Mouse (Mus musculus): Measurements from ENCODE around the gene 1700123O20Rik. TPM values are rescaled to one million over a fixed set of nuclear protein-coding genes. Genes with fewer than 3 reads are reported as not detected.

1700123O20Rik gene
- polyA plus RNA-seq, 1 experiment: not detected

DNA sequence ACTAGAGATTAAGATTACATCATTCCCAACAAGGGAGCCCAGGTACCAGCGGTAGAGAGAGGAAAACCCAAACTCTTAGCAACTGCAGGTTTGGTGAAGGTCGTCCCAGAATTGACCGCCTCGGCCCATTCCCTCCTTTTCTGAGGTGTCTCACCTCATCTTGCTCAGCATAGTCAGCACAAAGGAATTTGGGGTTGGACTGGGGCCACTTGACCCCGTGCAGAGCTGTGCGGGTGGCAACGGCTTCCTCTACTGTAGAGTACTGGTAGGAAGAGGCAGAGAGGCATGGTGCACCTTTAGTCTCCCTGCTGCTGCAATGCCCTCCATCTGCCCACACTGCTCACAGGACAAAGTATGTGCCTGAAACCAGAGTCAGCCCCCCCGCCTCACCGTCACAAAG, 41.7 kb upstream of the 1700123O20Rik start:
- Histone ChIP-seq H3K4me1 (ENCODE audit: control insufficient read depth, insufficient read depth, low read length) (peaks cover 10% of the 10 kb centered on the region), H3K27ac (ENCODE audit: insufficient read depth, low read depth, low read length) (no peak overlapping the region), H3K4me3 (ENCODE audit: insufficient read depth, low read depth, low read length) (no peak overlapping the region)
- no peak for TF ChIP-seq POLR2A (IDR thresholded peaks at IDR 0.05; ENCODE audit: insufficient read depth, low read depth, low read length)
- no peak for TF ChIP-seq CTCF (IDR thresholded peaks at IDR 0.05; ENCODE audit: insufficient read depth, low read depth, low read length)
- 93% methylated on average over 9 of the region's 9 CpGs for WGBS

DNA sequence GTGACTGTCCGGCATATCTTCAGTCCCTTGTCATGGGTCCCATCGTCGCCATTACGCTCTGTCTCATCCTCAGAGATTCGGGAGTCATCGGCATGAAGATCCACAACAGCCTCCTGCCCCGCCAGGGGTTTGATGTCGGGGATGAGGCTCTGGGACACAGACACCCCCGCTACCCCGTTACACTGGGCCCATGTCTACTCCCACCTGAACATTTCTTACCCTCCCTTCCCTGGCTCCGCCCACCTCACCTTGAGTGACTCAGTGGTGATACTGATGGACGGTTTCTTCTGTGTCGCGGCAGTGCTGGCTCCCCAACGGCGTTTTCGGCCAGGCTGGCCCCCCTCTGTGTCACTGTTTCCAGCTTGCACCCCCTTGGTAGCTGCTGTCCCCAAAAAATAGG, 39.6 kb upstream of the 1700123O20Rik start:
- no peak for TF ChIP-seq POLR2A (IDR thresholded peaks at IDR 0.05; ENCODE audit: insufficient read depth, low read depth, low read length)
- TF ChIP-seq CTCF (IDR thresholded peaks at IDR 0.05; ENCODE audit: insufficient read depth, low read depth, low read length): no peak
- Histone ChIP-seq H3K4me1 (ENCODE audit: control insufficient read depth, insufficient read depth, low read length) (peaks cover 16% of the 10 kb centered on the region), H3K4me3 (ENCODE audit: insufficient read depth, low read depth, low read length) (no peak overlapping the region), H3K27ac (ENCODE audit: insufficient read depth, low read depth, low read length) (no peak overlapping the region)
- WGBS: 91% methylated on average over 17 of the region's 17 CpGs

DNA sequence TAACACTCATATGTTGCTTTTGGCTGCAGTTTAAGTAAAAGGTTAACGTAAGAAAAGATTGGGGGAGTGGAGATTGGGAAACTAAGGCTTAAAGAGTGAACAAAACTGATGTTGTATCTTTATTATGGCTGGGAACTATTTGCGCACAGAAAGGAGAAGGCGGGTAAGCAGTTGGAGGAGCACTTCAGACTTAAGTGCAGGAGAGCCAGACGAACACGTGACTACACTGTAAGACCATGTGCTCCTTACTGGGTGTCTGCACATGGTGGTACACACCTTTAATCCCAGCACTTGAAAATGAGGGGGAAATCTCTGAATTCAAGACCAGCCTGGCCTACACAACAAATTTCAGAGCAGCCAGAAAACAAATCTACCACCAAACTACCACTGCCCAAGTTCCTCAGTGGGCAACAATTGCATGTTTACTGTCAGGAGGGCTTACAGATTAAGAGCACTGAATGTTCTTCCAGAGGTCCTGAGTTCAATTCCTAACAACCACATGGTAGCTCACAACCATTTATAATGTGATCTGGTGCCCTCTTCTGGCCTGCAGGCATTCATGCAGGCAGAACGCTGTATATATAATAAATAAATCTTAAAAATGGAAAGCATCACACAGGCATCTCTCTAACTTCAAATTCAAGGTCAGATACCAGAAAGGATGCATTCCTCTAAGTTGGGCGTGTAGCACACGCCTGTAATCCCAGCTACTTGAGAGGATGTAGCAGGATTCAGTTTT, 38.9 kb upstream of the 1700123O20Rik start:
- peaks cover 17% of the 10 kb centered on the region for H3K4me1 ChIP-seq (ENCODE audit: control insufficient read depth, insufficient read depth, low read length)
- H3K4me3 ChIP-seq (ENCODE audit: insufficient read depth, low read depth, low read length): no peak overlapping the region
- WGBS: 88% methylated on average over 8 of the region's 8 CpGs
- TF ChIP-seq POLR2A (IDR thresholded peaks at IDR 0.05; ENCODE audit: insufficient read depth, low read depth, low read length) (no peak), CTCF (IDR thresholded peaks at IDR 0.05; ENCODE audit: insufficient read depth, low read depth, low read length) (no peak)
- no peak overlapping the region for H3K27ac ChIP-seq (ENCODE audit: insufficient read depth, low read depth, low read length)

DNA sequence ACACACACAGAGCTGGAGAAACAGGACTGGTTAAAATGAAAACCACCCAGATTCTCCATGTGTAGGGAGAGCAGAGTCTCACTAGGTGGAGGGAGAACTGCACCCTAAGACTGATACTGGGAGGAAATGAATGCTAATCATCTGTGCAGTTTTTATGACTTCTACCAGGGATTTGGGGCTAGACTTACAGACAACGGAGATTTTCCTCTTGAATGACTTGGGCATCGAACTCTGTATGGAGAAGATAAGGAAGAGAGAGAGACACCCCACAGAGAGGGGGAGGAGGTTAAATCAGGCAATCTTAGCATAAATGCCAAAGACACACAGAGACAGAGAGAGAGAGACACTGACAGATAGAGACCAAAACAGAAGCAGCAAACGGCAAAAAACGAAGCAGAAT, 38.1 kb upstream of the 1700123O20Rik start:
- no peak overlapping the region for H3K4me3 ChIP-seq (ENCODE audit: insufficient read depth, low read depth, low read length)
- WGBS: 58% methylated on average over 4 of the region's 4 CpGs
- peaks cover 17% of the 10 kb centered on the region for H3K4me1 ChIP-seq (ENCODE audit: control insufficient read depth, insufficient read depth, low read length)
- H3K27ac ChIP-seq (ENCODE audit: insufficient read depth, low read depth, low read length): no peak overlapping the region
- TF ChIP-seq POLR2A (IDR thresholded peaks at IDR 0.05; ENCODE audit: insufficient read depth, low read depth, low read length) (no peak), CTCF (IDR thresholded peaks at IDR 0.05; ENCODE audit: insufficient read depth, low read depth, low read length) (no peak)

DNA sequence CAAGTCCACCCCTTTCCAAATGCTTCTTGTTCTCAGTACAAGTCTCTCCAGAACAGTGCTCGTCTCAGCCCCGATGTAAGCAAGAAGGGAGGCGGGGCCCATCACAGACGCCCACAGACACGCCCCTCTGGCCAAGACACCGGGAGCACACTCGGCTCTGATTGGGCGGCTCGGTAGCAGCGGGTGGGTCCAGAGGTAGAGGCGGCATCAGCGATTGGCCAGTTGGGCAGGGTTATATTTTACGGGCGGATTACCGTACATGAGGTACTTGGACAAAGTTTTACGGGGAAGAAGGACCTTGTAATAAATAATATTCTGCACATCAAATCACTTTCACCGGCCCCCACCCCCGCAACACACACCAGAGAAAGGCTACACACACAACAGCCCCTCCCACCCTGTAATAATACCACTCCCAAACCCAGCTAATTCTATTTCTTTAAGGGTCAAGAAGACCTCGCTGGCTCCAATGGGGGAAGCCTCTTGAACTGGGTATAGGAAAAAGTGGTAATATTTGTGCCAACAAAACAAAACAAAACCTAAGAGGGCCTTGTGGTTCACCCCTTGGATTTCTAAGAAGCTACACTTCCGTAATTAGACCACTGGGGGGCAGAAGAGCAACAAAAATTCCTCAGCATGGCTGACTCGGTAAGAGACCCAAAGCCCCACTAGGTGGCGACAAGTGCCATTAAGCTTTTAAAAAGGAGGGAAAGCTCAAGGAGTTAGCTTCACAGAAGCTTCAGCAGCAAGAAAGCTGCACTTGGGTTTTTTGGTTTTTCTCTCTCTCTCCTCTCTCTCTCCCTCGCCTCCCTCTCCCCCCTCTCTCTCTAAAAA, 35.2 kb upstream of the 1700123O20Rik start:
- Histone ChIP-seq H3K4me1 (ENCODE audit: control insufficient read depth, insufficient read depth, low read length) (peaks cover 22% of the 10 kb centered on the region), H3K4me3 (ENCODE audit: insufficient read depth, low read depth, low read length) (no peak overlapping the region), H3K27ac (ENCODE audit: insufficient read depth, low read depth, low read length) (no peak overlapping the region)
- TF ChIP-seq CTCF (IDR thresholded peaks at IDR 0.05; ENCODE audit: insufficient read depth, low read depth, low read length) (peak; percentile 49), POLR2A (IDR thresholded peaks at IDR 0.05; ENCODE audit: insufficient read depth, low read depth, low read length) (no peak)
- WGBS: 54% methylated on average over 23 of the region's 23 CpGs

DNA sequence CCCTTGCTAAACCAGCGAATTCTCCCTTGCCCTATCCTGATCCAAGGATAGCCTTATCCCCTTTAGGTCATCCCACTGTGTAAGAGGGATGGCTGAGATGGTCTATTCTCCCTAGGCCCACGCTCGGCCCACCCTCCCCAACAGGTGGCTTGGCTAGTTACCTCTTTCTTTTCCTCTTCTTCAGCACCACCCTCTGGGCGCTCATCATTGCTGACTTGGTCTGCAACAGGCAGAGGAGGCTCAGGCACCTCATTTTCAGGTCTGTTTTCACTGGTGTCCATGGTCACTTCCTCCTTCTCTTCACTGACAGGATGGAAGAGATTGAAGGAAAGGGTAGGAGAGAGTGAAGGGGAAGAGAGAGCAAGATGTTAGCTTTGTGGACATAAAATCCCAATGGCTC, 34.5 kb upstream of the 1700123O20Rik start:
- no peak overlapping the region for H3K4me3 ChIP-seq (ENCODE audit: insufficient read depth, low read depth, low read length)
- 71% methylated on average over 4 of the region's 4 CpGs for WGBS
- H3K4me1 ChIP-seq (ENCODE audit: control insufficient read depth, insufficient read depth, low read length): peaks cover 22% of the 10 kb centered on the region
- H3K27ac ChIP-seq (ENCODE audit: insufficient read depth, low read depth, low read length): no peak overlapping the region
- TF ChIP-seq POLR2A (IDR thresholded peaks at IDR 0.05; ENCODE audit: insufficient read depth, low read depth, low read length) (no peak), CTCF (IDR thresholded peaks at IDR 0.05; ENCODE audit: insufficient read depth, low read depth, low read length) (no peak)

DNA sequence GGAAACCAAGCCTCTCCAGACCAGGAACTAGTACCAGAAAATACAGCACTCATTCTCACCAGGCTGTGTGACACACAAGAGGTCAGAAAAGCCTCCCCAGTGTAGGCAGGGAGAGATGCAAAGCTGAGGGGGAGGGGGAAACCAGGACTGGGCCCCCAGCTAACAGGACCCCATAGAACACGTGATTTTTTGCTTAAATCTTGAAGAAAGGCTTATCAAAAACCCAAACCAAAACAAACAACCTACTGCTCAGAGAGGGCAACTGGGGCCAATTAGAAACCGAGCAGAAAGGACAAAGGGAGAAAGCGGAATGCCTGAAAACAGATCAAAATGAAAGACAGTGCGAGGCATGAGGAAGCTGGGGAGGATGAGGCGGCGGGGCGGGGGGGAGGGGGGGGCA, 33.2 kb upstream of the 1700123O20Rik start:
- Histone ChIP-seq H3K4me1 (ENCODE audit: control insufficient read depth, insufficient read depth, low read length) (peaks cover 22% of the 10 kb centered on the region), H3K27ac (ENCODE audit: insufficient read depth, low read depth, low read length) (peak overlapping the region; percentile 8; the same call in 1 of the 2 replicates), H3K4me3 (ENCODE audit: insufficient read depth, low read depth, low read length) (peak overlapping the region; percentile 76)
- WGBS: 0% methylated on average over 7 of the region's 7 CpGs
- TF ChIP-seq CTCF (IDR thresholded peaks at IDR 0.05; ENCODE audit: insufficient read depth, low read depth, low read length): no peak
- TF ChIP-seq POLR2A (IDR thresholded peaks at IDR 0.05; ENCODE audit: insufficient read depth, low read depth, low read length): no peak

DNA sequence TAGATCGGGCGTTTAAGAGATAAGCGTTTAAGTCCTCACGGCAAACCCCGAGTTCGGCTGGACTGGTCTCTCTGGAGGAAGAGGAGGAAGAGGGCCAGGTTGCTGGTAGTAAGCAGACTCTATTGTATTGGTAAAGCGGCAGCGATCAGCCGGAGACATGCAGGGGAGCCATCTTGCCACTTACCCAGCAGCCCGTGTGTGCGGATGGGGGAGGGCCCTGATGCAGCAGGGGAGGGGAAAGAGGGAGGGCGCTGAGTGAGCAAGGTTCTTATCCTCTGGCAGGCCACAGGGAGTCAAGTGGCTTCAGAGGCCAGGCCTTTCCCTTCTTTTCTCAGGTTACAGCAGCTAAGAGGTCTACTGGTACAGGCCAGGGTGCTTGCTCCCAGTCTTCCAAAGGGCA, 32.5 kb upstream of the 1700123O20Rik start:
- TF ChIP-seq POLR2A (IDR thresholded peaks at IDR 0.05; ENCODE audit: insufficient read depth, low read depth, low read length): peak; percentile 56; the same call in 1 of the 2 replicates
- 0 out of 2 replicates have a peak, but pooled peaks have one; percentile 8 for TF ChIP-seq CTCF (IDR thresholded peaks at IDR 0.05; ENCODE audit: insufficient read depth, low read depth, low read length)
- 0% methylated on average over 12 of the region's 12 CpGs for WGBS
- peak overlapping the region; percentile 76 for H3K4me3 ChIP-seq (ENCODE audit: insufficient read depth, low read depth, low read length)
- H3K27ac ChIP-seq (ENCODE audit: insufficient read depth, low read depth, low read length): peak overlapping the region; percentile 93
- H3K4me1 ChIP-seq (ENCODE audit: control insufficient read depth, insufficient read depth, low read length): peaks cover 22% of the 10 kb centered on the region

DNA sequence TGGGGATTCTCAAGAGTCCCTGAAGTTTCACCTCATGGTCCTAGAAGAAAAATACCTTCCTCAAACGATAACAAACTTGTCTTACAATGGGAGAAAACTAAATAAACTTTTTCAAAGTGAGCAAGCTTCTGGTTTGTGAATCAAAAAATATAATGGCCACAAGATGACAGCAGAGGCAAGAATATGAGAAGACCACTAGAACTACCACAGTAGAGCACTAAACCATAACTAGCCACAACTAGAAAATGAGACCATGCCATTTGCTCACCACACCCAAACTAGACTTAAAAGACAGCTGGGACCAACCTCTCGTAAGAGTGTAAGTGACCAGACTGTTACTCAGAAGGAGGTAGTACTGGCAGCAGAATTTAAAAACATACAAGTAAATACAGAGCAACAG, 26.0 kb upstream of the 1700123O20Rik start:
- TF ChIP-seq POLR2A (IDR thresholded peaks at IDR 0.05; ENCODE audit: insufficient read depth, low read depth, low read length) (no peak), CTCF (IDR thresholded peaks at IDR 0.05; ENCODE audit: insufficient read depth, low read depth, low read length) (no peak)
- WGBS: 92% methylated on average over 2 of the region's 2 CpGs

More for the DNA sequence above, 26.0 kb upstream of the 1700123O20Rik start:
- Histone ChIP-seq H3K4me3 (ENCODE audit: insufficient read depth, low read depth, low read length) (no peak overlapping the region), H3K4me1 (ENCODE audit: control insufficient read depth, insufficient read depth, low read length) (peaks cover 7% of the 10 kb centered on the region; the same call in 1 of the 2 replicates), H3K27ac (ENCODE audit: insufficient read depth, low read depth, low read length) (no peak overlapping the region)

Data from olfactory bulb, adult 2 months (tissue).